Mouse (Mus musculus) intestine, postnatal 0 days (tissue): Measurements from ENCODE around the gene Atxn7l1. TPM values are rescaled to one million over a fixed set of nuclear protein-coding genes. Genes with fewer than 3 reads are reported as not detected.

Experiments used
- ATAC-seq: fragments of 200-750 bp; cut with Nextera tagmentation; 2 replicates; pipeline ENCODE4 v1.8.0; 2017; ENCODE audit warnings: mild to moderate bottlenecking, moderate TSS enrichment, moderate library complexity
- H3K27ac ChIP-seq: fragments of 300-500 bp; sonication (generic); 2 replicates; pipeline ENCODE4 v1.5.1; 2014; ENCODE audit warnings: mild to moderate bottlenecking, low read depth, low read length, moderate library complexity
- H3K27me3 ChIP-seq: fragments of 300-500 bp; sonication (generic); replicated peaks from 2 replicates; pipeline ENCODE4 v1.6.1; 2014; ENCODE audit warnings: low read length, mixed read lengths; ENCODE audit not compliant: control insufficient read depth, insufficient read depth
- H3K36me3 ChIP-seq: fragments of 300-500 bp; sonication (generic); 2 replicates; pipeline ENCODE4 v1.6.1; 2014; ENCODE audit warnings: mild to moderate bottlenecking, moderate library complexity; ENCODE audit not compliant: control insufficient read depth, insufficient read depth
- H3K4me1 ChIP-seq: fragments of 300-500 bp; sonication (generic); replicated peaks from 2 replicates; pipeline ENCODE4 v1.6.1; 2014; ENCODE audit warnings: antibody characterized with exemption, low read length, mixed read lengths; ENCODE audit not compliant: control insufficient read depth, insufficient read depth
- H3K4me2 ChIP-seq: fragments of 300-500 bp; sonication (generic); replicated peaks from 2 replicates; pipeline ENCODE4 v1.6.1; 2014; ENCODE audit warnings: low read depth, mild to moderate bottlenecking, moderate library complexity
- H3K4me3 ChIP-seq: fragments of 300-500 bp; sonication (generic); 2 replicates; pipeline ENCODE4 v1.5.1; 2014; ENCODE audit warnings: low read depth, low read length
- H3K9ac ChIP-seq: fragments of 300-500 bp; sonication (generic); 2 replicates; pipeline ENCODE4 v1.6.1; 2014; ENCODE audit warnings: mild to moderate bottlenecking, low read depth, low read length
- H3K9me3 ChIP-seq: fragments of 300-500 bp; sonication (generic); 2 replicates; pipeline ENCODE4 v1.6.1; 2016; ENCODE audit warnings: mixed run types; ENCODE audit not compliant: control insufficient read depth
- CTCF ChIP-seq: sonication (generic); IDR thresholded peaks from 2 replicates; pipeline ENCODE4 v1.5.1; 2016; ENCODE audit warnings: low read depth, mild to moderate bottlenecking, control low read depth, antibody characterized with exemption, moderate library complexity
- WGBS: fragments of 180-500 bp; shearing (Covaris S2); extraction: QIAGEN DNeasy Blood & Tissue Kit; methylation state at CpG from one replicate; pipeline ENCODE4 v1.1.7; 2014; 5-methylcytosine and 5-hydroxymethylcytosine counted together
- polyA plus RNA-seq: library from polyadenylated mRNA; unstranded; fragments of >200 nt; fragmentation: Nextera tagmentation; extraction: Ambion mirVana; gene quantifications from 2 replicates; pipeline ENCODE4 v1.2.1, GENCODE M21; 2015

Gene Atxn7l1
- polyA plus RNA-seq, 1 experiment from 2014 or later = 8.2 TPM

DNA sequence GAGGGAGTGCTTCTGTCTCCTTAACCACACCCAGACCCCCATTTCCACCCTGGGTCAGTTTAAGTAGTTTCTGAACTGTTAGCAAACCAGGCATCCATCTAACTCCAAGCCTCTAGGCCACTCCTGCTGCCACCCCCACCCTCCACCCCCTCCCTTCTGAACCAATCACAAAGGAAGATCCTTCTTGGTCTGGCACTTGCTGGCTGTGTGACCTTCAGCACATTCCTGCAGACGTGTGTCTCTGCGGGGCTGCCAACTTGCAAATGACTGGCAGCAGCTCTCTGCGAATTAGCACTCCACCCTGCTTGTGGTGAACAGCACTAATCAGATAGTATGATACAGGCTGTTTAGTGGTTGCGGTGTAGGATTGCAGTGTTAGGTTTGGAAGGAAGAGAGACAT is 18.1 kb upstream of the Atxn7l1 start:
- no peak overlapping the region for H3K9ac ChIP-seq
- no peaks in the 10 kb centered on the region for H3K27me3 ChIP-seq
- TF ChIP-seq CTCF = no peak
- no peak overlapping the region for H3K4me2 ChIP-seq
- no peak for ATAC-seq
- H3K27ac ChIP-seq = no peak overlapping the region
- H3K4me3 ChIP-seq = no peak overlapping the region
- 21% methylated on average over 4 of the region's 4 CpGs for WGBS
- H3K9me3 ChIP-seq = no peaks in the 10 kb centered on the region
- no peaks in the 10 kb centered on the region for H3K4me1 ChIP-seq
- no peaks in the 10 kb centered on the region for H3K36me3 ChIP-seq

DNA sequence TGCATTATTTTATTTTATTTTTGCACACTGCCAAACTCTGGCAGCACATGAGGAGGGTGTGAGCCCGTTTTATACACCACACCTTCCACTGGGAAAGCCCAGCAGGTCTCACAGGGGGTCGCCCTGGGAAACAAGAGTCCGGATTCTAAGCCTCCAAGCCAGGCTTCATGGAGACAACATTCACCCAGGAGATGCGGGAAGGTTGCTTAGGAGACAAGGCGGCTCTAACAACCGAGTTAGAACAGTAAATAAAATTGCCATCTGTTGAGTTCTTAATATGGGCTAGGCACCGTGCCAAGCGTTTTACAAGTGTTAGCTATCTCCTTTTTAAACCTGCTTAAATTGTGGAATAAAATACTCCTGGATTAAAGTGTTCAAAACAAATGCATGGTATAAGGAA is 17.1 kb upstream of the Atxn7l1 start:
- no peaks in the 10 kb centered on the region for H3K36me3 ChIP-seq
- ATAC-seq = no peak
- no peak overlapping the region for H3K27ac ChIP-seq
- no peak overlapping the region for H3K4me3 ChIP-seq
- H3K4me2 ChIP-seq = no peak overlapping the region
- H3K27me3 ChIP-seq = no peaks in the 10 kb centered on the region
- WGBS = 45% methylated on average over 8 of the region's 8 CpGs
- no peaks in the 10 kb centered on the region for H3K9me3 ChIP-seq
- H3K4me1 ChIP-seq = no peaks in the 10 kb centered on the region
- TF ChIP-seq CTCF = no peak
- no peak overlapping the region for H3K9ac ChIP-seq

DNA sequence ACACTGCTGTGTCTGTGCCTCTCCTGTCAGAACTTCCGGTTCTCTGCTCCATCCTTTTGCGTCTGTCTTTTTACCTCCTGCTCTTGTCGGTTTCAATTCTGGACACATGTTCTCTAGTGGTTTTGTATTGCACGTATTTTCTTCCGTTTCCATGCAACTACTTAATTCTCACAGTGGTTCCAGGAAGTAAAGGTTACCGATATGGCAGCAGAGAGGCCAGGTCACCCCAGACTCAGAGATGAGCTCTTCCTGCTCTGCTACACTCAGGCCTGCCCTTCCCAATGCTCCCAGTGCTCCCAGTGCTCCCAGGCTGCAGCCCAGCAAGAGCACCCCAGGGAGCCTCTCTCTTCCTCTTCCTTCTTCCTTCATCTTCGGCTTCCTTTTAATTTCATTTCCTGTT is 15.7 kb upstream of the Atxn7l1 start:
- H3K36me3 ChIP-seq = no peaks in the 10 kb centered on the region
- no peak overlapping the region for H3K27ac ChIP-seq
- ATAC-seq = 0 out of 2 replicates have a peak, but pooled peaks have one; percentile 13
- no peaks in the 10 kb centered on the region for H3K4me1 ChIP-seq
- H3K9me3 ChIP-seq = no peaks in the 10 kb centered on the region
- H3K9ac ChIP-seq = no peak overlapping the region
- H3K4me3 ChIP-seq = no peak overlapping the region
- WGBS = 62% methylated on average over 7 of the region's 7 CpGs
- no peak for TF ChIP-seq CTCF
- no peak overlapping the region for H3K4me2 ChIP-seq
- no peaks in the 10 kb centered on the region for H3K27me3 ChIP-seq

DNA sequence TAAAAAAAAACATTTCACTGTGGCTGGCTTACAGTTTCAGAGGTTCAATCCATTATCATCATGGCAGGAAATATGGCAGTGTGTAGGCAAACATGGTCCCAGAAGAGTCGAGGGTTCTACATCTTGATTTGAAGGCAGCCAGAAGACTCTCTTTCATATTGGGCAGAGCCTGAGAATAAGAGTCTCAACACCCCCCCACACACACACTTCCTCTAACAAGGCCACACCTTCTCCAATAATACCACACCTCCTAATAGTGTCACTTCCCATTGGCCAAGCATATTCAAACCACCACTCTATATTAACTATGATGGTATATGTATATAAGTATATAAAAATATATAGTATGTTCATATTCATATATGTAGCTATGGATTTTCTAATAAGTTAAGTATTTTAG is 9.6 kb upstream of the Atxn7l1 start:
- ATAC-seq = no peak

DNA sequence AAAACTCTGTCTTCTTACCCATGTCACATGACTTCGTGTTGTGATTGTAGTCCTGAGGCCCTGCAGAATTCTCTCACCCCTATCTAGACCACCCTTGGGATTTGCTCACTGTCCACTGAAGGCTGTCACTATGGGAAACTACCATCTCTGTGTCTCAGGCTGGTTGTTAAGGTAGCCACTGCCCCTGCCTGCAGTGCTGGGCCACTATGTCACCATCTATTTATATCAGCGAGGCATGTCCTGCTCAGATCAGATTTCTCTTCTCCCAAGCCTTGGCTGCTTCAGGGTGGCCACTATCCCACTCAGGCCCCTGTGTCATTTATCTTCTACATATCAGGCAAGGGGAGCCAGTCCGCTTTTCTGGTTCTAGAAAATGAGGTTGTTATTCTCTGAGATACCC is 8.4 kb upstream of the Atxn7l1 start:
- WGBS = 81% methylated on average over 3 of the region's 3 CpGs
- ATAC-seq = no peak
- H3K4me2 ChIP-seq = no peak overlapping the region

More for the DNA sequence above, 9.6 kb upstream of the Atxn7l1 start:
- Histone ChIP-seq H3K4me3 (no peak overlapping the region), H3K36me3 (no peaks in the 10 kb centered on the region), H3K27ac (no peak overlapping the region), H3K9me3 (no peaks in the 10 kb centered on the region), H3K9ac (no peak overlapping the region), H3K4me1 (no peaks in the 10 kb centered on the region), H3K27me3 (no peaks in the 10 kb centered on the region), H3K4me2 (no peak overlapping the region)
- no peak for TF ChIP-seq CTCF
- 86% methylated on average over 1 of the region's 1 CpGs for WGBS

DNA sequence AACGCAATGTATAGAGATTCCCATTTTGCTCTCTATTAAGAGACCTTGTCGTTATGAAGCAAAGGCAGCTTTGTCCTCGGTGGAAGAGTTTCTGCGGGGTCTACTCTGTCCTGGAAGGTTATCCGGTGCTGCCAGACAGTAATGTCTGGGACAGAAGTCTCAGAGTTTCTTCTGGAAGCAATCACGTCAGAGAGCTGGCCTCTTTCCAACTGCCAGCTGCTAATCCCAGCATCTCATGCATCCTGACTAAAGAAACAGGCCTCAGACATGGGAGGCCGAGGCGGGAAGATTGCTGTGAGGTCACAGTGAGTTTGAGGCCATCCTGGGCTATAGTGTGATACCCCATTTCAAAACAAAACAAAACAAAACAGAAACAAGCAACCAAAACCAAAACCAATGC is 3.0 kb upstream of the Atxn7l1 start:
- Histone ChIP-seq H3K4me3 (no peak overlapping the region), H3K36me3 (no peaks in the 10 kb centered on the region), H3K4me2 (no peak overlapping the region), H3K4me1 (peaks cover 2% of the 10 kb centered on the region; the same call in 1 of the 2 replicates), H3K27ac (no peak overlapping the region), H3K27me3 (peaks cover 8% of the 10 kb centered on the region; the same call in 1 of the 2 replicates), H3K9me3 (no peaks in the 10 kb centered on the region), H3K9ac (no peak overlapping the region)
- no peak for TF ChIP-seq CTCF
- no peak for ATAC-seq
- WGBS = 60% methylated on average over 8 of the region's 8 CpGs

More for the DNA sequence above, 8.4 kb upstream of the Atxn7l1 start:
- Histone ChIP-seq H3K9me3 (no peaks in the 10 kb centered on the region), H3K9ac (no peak overlapping the region), H3K4me1 (no peaks in the 10 kb centered on the region), H3K4me3 (no peak overlapping the region), H3K36me3 (no peaks in the 10 kb centered on the region), H3K27me3 (no peaks in the 10 kb centered on the region), H3K27ac (no peak overlapping the region)
- TF ChIP-seq CTCF = no peak
